Mouse (Mus musculus) CD4-positive helper T cell, adult 2 months (primary cell): ENCODE results near the gene Atp9a.

Experiments
- DNase-seq: peaks from one replicate; pipeline ENCODE4 v3.0.0-alpha.2; 2012; ENCODE audit warnings: low read depth, missing footprints, low spot score

Gene Atp9a

GRCm38 (mm10) chr2:168683520-168684150, 58.6 kb downstream of the Atp9a start:
- no peak for DNase-seq

- no peak for DNase-seq
Observed at GRCm38 (mm10) chr2:168682721-168683120, 59.5 kb downstream of the Atp9a start.

GRCm38 (mm10) chr2:168681531-168681930, 60.7 kb downstream of the Atp9a start:
- DNase-seq, result no peak

GRCm38 (mm10) chr2:168679381-168680199, 62.6 kb downstream of the Atp9a start:
- DNase-seq, result no peak

GRCm38 (mm10) chr2:168678662-168679294, 63.4 kb downstream of the Atp9a start:
- no peak for DNase-seq

GRCm38 (mm10) chr2:168677650-168678049, 64.6 kb downstream of the Atp9a start:
- DNase-seq, result no peak

- DNase-seq, result no peak
Observed at GRCm38 (mm10) chr2:168671724-168672123, 70.5 kb downstream of the Atp9a start.

- DNase-seq, result no peak
Observed at GRCm38 (mm10) chr2:168670241-168670640, 72.0 kb downstream of the Atp9a start.

- no peak for DNase-seq
Observed at GRCm38 (mm10) chr2:168669762-168670161, 72.4 kb downstream of the Atp9a start.

GRCm38 (mm10) chr2:168667745-168668144, 74.5 kb downstream of the Atp9a start:
- no peak for DNase-seq

GRCm38 (mm10) chr2:168665680-168666079, 76.5 kb downstream of the Atp9a start:
- no peak for DNase-seq

GRCm38 (mm10) chr2:168663716-168664115, 78.5 kb downstream of the Atp9a start:
- DNase-seq, result no peak

GRCm38 (mm10) chr2:168663216-168663615, 79.0 kb downstream of the Atp9a start:
- no peak for DNase-seq

GRCm38 (mm10) chr2:168661802-168662201, 80.4 kb downstream of the Atp9a start:
- no peak for DNase-seq

GRCm38 (mm10) chr2:168660344-168660743, 81.9 kb downstream of the Atp9a start:
- no peak for DNase-seq

- no peak for DNase-seq
Observed at GRCm38 (mm10) chr2:168658551-168658950, 83.7 kb downstream of the Atp9a start.

GRCm38 (mm10) chr2:168656569-168657308, 85.5 kb downstream of the Atp9a start:
- no peak for DNase-seq

- DNase-seq, result no peak
Observed at GRCm38 (mm10) chr2:168654983-168655669, 87.1 kb downstream of the Atp9a start.

- DNase-seq, result no peak
Observed at GRCm38 (mm10) chr2:168654482-168654881, 87.7 kb downstream of the Atp9a start.

- peak; percentile 33 for DNase-seq
Observed at GRCm38 (mm10) chr2:168651757-168652156, 90.5 kb downstream of the Atp9a start.

- no peak for DNase-seq
Observed at GRCm38 (mm10) chr2:168648171-168648570, 94.0 kb downstream of the Atp9a start.
